Mouse (Mus musculus) heart, embryonic 14.5 days (tissue): ENCODE results near the gene Bmp8b. TPM values are rescaled to one million over a fixed set of nuclear protein-coding genes. Genes with fewer than 3 reads are reported as not detected.

ENCODE experiments used
- polyA plus RNA-seq: library from polyadenylated mRNA; unstranded; fragments of >200 nt; fragmentation: Nextera tagmentation; extraction: Ambion mirVana; gene quantifications from 2 replicates; pipeline ENCODE4 v1.2.1, GENCODE M21; 2014

Gene Bmp8b
- polyA plus RNA-seq, 1 experiment from 2014 or later = 0.23 TPM

Other genes with a start within 250 kb of the Bmp8b start
- 47.2 and 48.6 TPM in 2 replicates for gene Cap1, start 219.1 kb upstream of the Bmp8b start, polyA plus RNA-seq
- gene Mfsd2a, start 144.0 kb upstream of the Bmp8b start, polyA plus RNA-seq = 0.38 and 0.42 TPM in 2 replicates
- 0.35 and 0.63 TPM in 2 replicates for gene Mycl, start 109.5 kb upstream of the Bmp8b start, polyA plus RNA-seq
- gene Trit1, start 88.6 kb upstream of the Bmp8b start, polyA plus RNA-seq = 11.1 and 12.1 TPM in 2 replicates
- not detected in 2 replicates for gene Oxct2b, start 11.1 kb downstream of the Bmp8b start, polyA plus RNA-seq
- 51.7 and 54.8 TPM in 2 replicates for gene Ppie, start 34.8 kb downstream of the Bmp8b start, polyA plus RNA-seq
- gene Hpcal4, start 78.1 kb downstream of the Bmp8b start, polyA plus RNA-seq = 1.0 and 1.1 TPM in 2 replicates
- gene Nt5c1a, start 96.3 kb downstream of the Bmp8b start, polyA plus RNA-seq = 1.7 and 2.1 TPM in 2 replicates
- 10.7 and 11.4 TPM in 2 replicates for gene Heyl, start 128.4 kb downstream of the Bmp8b start, polyA plus RNA-seq
- gene Pabpc4, start 157.2 kb downstream of the Bmp8b start, polyA plus RNA-seq = 63.0 and 80.2 TPM in 2 replicates
- gene Oxct2a, start 218.5 kb downstream of the Bmp8b start, polyA plus RNA-seq = not detected in 2 replicates
- gene Bmp8a, start 238.1 kb downstream of the Bmp8b start, polyA plus RNA-seq = not detected in 2 replicates